Mouse (Mus musculus): Measurements from ENCODE around the gene Ltv1. TPM values are rescaled to one million over a fixed set of nuclear protein-coding genes. Genes with fewer than 3 reads are reported as not detected.

Ltv1 gene
- polyA plus RNA-seq, 1 experiment: 45.9 TPM

DNA sequence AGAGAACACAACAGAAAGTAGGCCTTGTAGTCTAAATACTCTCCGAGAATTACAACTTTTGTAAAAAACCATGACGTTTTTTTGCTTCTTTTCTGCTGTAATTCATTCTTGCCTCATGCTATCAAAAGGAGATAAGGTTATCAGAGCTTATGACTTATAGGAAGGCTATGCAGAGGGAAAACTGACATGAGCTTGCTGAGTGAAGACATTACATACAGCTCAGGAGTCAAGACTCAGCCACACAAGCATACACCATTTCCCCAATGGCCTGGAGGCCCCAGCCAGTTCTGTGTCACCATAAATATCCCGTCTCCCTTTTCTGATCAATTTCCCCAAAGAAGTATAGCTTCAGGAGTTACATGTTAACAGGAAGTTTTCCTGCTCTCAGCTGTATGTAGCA lies 29.2 kb upstream of the Ltv1 start:
- Histone ChIP-seq H3K4me1 (ENCODE audit: control insufficient read depth, insufficient read depth, low read length) (no peaks in the 10 kb centered on the region), H3K4me3 (ENCODE audit: insufficient read depth, low read length) (no peak overlapping the region), H3K27ac (ENCODE audit: insufficient read depth, low read length) (no peak overlapping the region)
- TF ChIP-seq POLR2A (IDR thresholded peaks at IDR 0.05; ENCODE audit: low read depth, low read length): no peak
- no peak for TF ChIP-seq CTCF (IDR thresholded peaks at IDR 0.05; ENCODE audit: borderline replicate concordance, insufficient read depth, low read length)

DNA sequence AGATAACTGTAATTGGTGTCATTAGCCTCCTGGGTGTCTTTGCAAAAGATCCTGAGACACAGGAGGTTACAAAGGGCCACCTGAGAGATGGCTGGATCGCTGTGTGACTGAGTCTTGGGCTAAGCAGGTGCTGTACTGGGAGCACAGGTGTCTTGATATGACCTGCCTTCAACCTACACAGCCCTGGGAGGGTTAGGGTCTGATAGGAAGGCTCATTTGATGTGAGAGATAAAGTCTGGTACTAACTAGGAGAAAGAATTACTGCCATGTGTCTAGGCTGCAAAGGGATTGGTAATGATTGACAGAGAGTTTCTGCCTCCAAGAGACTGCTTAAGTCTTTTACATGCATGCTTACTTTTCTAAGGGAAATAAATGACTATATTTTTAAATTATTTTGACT lies 27.1 kb upstream of the Ltv1 start:
- Histone ChIP-seq H3K27ac (ENCODE audit: insufficient read depth, low read length) (no peak overlapping the region), H3K4me1 (ENCODE audit: control insufficient read depth, insufficient read depth, low read length) (no peaks in the 10 kb centered on the region), H3K4me3 (ENCODE audit: insufficient read depth, low read length) (no peak overlapping the region)
- TF ChIP-seq CTCF (IDR thresholded peaks at IDR 0.05; ENCODE audit: borderline replicate concordance, insufficient read depth, low read length) (no peak), POLR2A (IDR thresholded peaks at IDR 0.05; ENCODE audit: low read depth, low read length) (no peak)

DNA sequence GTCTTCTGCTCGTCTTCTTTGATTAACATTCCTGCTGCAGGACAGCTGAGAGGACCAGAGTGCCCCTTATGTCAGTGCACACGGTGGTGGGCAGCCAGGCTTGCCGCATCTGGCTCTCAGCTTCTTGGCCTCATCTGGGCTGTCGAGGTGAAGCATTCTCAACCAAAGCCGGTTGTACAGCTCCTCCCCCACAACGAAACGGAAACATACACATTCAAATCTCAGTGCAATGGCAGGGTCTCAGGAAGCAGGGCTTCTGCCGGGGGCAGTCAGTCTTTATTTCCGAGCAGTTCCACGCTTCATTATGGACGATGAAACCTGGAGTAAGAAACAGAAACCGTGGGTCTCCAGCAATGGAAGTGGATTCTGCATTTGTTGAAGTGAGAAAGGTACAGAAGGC lies 21.0 kb upstream of the Ltv1 start:
- Histone ChIP-seq H3K4me1 (ENCODE audit: control insufficient read depth, insufficient read depth, low read length) (no peaks in the 10 kb centered on the region), H3K27ac (ENCODE audit: insufficient read depth, low read length) (no peak overlapping the region), H3K4me3 (ENCODE audit: insufficient read depth, low read length) (no peak overlapping the region)
- TF ChIP-seq CTCF (IDR thresholded peaks at IDR 0.05; ENCODE audit: borderline replicate concordance, insufficient read depth, low read length) (no peak), POLR2A (IDR thresholded peaks at IDR 0.05; ENCODE audit: low read depth, low read length) (no peak)

DNA sequence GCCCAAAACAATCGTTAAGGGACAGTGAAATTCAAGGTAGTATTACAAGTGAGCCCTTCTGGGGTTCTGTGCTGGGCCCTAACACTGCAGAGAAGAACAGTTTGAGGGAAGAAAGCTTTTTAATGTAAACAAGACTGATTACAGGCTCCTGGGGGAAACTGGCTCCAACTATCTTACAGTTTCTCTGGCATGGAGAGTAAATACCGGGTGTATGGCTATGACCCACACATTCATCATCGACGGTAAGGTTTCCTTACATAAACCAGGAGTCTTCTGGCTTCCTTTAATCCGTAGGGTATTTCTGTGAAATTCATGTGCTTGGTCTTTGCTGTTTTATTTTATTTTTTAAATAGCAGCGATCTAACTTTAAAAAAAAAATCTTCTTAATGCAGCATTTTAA lies 19.9 kb upstream of the Ltv1 start:
- no peak overlapping the region for H3K4me3 ChIP-seq (ENCODE audit: insufficient read depth, low read length)
- no peak overlapping the region for H3K27ac ChIP-seq (ENCODE audit: insufficient read depth, low read length)
- no peaks in the 10 kb centered on the region for H3K4me1 ChIP-seq (ENCODE audit: control insufficient read depth, insufficient read depth, low read length)
- TF ChIP-seq POLR2A (IDR thresholded peaks at IDR 0.05; ENCODE audit: low read depth, low read length): no peak
- no peak for TF ChIP-seq CTCF (IDR thresholded peaks at IDR 0.05; ENCODE audit: borderline replicate concordance, insufficient read depth, low read length)

DNA sequence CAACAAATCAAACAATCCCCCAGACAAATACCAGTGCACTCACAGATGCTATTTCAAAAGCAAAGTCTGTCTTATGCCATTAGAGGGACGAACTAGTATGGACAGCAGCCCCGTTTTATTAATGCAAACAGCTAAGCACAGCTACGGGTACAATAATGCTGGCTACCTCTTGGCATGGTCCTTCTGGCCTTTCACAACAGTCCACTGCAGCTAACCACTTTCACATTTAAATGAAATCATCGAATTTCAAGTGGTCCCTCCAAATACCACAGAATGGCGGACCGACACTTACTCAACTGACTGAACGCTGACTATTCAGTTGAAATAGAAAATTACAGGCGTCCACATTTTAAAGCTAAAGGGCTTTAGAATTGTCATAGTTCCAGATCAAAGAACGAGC lies 19.4 kb upstream of the Ltv1 start:
- TF ChIP-seq CTCF (IDR thresholded peaks at IDR 0.05; ENCODE audit: borderline replicate concordance, insufficient read depth, low read length) (no peak), POLR2A (IDR thresholded peaks at IDR 0.05; ENCODE audit: low read depth, low read length) (no peak)
- no peak overlapping the region for H3K4me3 ChIP-seq (ENCODE audit: insufficient read depth, low read length)
- no peak overlapping the region for H3K27ac ChIP-seq (ENCODE audit: insufficient read depth, low read length)
- H3K4me1 ChIP-seq (ENCODE audit: control insufficient read depth, insufficient read depth, low read length): no peaks in the 10 kb centered on the region

DNA sequence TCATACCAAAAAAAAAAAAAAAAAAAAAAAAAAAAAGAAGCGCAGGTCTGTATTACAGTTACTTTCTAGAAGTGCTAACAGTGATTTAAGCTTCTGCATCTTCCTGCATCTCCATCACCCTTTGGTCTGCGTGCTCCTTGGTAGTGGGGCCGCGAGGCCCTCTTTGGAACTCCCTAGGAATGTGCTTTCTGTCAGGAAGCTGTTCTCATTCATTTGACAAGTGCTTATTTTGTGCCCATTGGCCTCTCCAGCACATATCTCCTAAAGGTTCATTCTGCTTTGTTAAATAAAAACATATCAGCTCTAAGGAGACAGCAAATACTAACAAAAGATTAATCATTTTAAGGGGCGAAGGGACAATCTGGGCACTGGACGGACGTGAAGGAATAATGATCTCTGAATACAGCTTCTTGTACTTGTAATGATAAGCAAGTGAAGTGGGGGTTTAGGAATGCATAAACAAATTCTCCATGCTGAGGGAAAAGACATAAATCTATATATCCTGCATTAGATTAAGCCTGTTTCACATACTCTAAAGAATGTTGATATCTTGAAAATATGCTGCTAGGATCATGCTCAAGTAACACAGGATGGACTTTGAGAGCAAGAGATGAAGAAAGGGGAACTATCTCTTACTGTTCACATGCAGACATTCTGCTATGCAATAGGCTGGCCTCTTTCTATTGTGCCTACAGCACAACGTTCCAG lies 17.1 kb upstream of the Ltv1 start:
- TF ChIP-seq CTCF (IDR thresholded peaks at IDR 0.05; ENCODE audit: borderline replicate concordance, insufficient read depth, low read length) (no peak), POLR2A (IDR thresholded peaks at IDR 0.05; ENCODE audit: low read depth, low read length) (no peak)
- H3K4me1 ChIP-seq (ENCODE audit: control insufficient read depth, insufficient read depth, low read length): no peaks in the 10 kb centered on the region
- H3K4me3 ChIP-seq (ENCODE audit: insufficient read depth, low read length): no peak overlapping the region
- H3K27ac ChIP-seq (ENCODE audit: insufficient read depth, low read length): no peak overlapping the region

DNA sequence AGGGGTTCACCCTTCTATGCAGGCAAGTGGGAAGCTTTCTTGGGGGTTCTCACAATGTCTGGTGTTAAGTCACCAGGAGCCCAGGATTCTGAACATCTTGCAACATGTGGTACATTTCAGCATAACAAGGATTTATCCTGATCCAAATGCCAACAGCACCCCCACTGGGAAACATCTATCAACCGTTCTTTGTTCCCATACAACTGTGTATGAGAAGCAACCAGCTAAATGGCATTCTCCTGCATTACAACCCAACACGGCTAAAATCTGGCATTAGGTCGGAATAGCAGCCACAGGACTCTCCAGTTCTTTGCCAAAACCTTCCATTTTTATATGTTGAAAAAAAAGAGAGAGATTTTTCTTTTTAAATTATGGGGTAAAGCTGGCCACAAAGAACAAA lies 16.5 kb upstream of the Ltv1 start:
- Histone ChIP-seq H3K27ac (ENCODE audit: insufficient read depth, low read length) (no peak overlapping the region), H3K4me1 (ENCODE audit: control insufficient read depth, insufficient read depth, low read length) (no peaks in the 10 kb centered on the region), H3K4me3 (ENCODE audit: insufficient read depth, low read length) (no peak overlapping the region)
- TF ChIP-seq POLR2A (IDR thresholded peaks at IDR 0.05; ENCODE audit: low read depth, low read length) (no peak), CTCF (IDR thresholded peaks at IDR 0.05; ENCODE audit: borderline replicate concordance, insufficient read depth, low read length) (no peak)

DNA sequence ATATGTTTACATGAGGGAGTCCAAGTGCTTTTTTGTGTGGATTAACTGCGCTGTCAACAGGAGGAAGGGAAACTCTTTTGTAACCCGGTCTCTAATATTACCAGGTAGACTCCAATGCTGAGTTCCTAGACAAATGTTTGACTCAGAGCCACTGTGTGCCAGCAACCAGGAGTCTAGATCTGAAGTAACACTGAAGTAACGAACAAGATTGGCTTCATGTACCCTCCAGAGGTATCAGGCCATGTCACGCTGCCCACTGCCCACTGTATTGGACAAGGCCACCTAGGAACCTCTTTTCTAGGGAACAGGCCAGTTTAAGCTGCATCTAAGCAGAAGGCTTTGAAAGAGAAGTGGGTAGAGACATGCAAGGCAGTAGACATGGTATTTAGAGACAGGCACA lies 16.1 kb upstream of the Ltv1 start:
- Histone ChIP-seq H3K4me3 (ENCODE audit: insufficient read depth, low read length) (no peak overlapping the region), H3K4me1 (ENCODE audit: control insufficient read depth, insufficient read depth, low read length) (no peaks in the 10 kb centered on the region)
- TF ChIP-seq POLR2A (IDR thresholded peaks at IDR 0.05; ENCODE audit: low read depth, low read length) (no peak), CTCF (IDR thresholded peaks at IDR 0.05; ENCODE audit: borderline replicate concordance, insufficient read depth, low read length) (no peak)

DNA sequence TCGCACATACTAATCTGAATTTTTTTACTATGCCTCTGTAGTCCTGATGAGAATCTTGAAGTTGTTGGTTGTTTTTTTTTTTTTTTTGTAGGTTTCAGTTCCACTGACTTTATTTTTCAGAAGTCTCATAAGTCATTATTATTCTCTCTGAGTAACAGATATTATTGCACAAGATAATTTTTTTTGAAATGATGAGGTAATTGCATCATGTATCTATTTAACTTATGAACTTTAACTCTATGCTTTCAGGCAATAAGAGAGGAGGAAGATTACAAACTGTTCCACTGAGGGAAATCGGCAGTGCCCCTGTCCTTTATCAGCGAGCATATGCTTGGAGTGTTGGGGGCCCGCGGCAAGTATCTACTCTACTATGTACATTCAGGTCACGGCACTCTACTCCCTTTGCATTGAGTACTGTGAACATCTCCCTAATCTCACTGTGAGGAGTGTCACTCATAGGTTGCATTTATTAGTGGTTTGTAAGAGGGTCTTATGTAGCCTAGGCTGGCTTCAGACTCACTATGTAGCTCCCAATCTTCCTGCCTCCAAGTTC lies 8.8 kb upstream of the Ltv1 start:
- TF ChIP-seq POLR2A (IDR thresholded peaks at IDR 0.05; ENCODE audit: low read depth, low read length) (no peak), CTCF (IDR thresholded peaks at IDR 0.05; ENCODE audit: borderline replicate concordance, insufficient read depth, low read length) (no peak)
- H3K4me3 ChIP-seq (ENCODE audit: insufficient read depth, low read length): no peak overlapping the region
- H3K27ac ChIP-seq (ENCODE audit: insufficient read depth, low read length): no peak overlapping the region
- no peaks in the 10 kb centered on the region for H3K4me1 ChIP-seq (ENCODE audit: control insufficient read depth, insufficient read depth, low read length)

More for the DNA sequence above, 16.1 kb upstream of the Ltv1 start:
- H3K27ac ChIP-seq (ENCODE audit: insufficient read depth, low read length): no peak overlapping the region

DNA sequence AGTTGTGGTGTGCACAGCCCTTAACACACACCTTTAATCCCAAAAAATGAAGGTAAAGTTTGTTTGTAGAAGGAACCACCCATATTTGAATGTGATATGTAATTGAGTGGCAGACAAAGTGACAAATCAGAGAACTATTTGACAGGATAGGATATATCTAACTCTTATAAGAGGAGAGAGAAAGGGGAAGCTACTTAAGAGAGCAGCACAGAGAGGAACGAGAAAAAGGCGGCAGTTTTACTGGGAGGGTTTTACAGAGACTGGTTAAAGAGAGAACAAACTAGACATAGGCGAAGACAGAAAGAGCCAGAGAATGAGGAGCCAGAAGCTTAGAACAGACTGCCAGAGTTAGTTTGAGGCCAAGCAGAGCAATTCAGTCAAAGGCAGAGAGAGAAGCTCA lies 7.9 kb upstream of the Ltv1 start:
- no peak for TF ChIP-seq POLR2A (IDR thresholded peaks at IDR 0.05; ENCODE audit: low read depth, low read length)
- no peak for TF ChIP-seq CTCF (IDR thresholded peaks at IDR 0.05; ENCODE audit: borderline replicate concordance, insufficient read depth, low read length)
- H3K27ac ChIP-seq (ENCODE audit: insufficient read depth, low read length): no peak overlapping the region
- H3K4me3 ChIP-seq (ENCODE audit: insufficient read depth, low read length): no peak overlapping the region
- H3K4me1 ChIP-seq (ENCODE audit: control insufficient read depth, insufficient read depth, low read length): no peaks in the 10 kb centered on the region

Measured in embryonic fibroblast, embryonic 13.5 days (primary cell).